Mouse (Mus musculus) C2C12 (cell line): Measurements from ENCODE around the gene Pdcd2.

Experiments
- CEBPB ChIP-seq: IDR thresholded peaks from one replicate; pipeline ENCODE4 v1.6.1; 2011; ENCODE audit warnings: low read depth, mild to moderate bottlenecking, control low read depth, moderate library complexity
- CTCF ChIP-seq: IDR thresholded peaks from one replicate; pipeline ENCODE4 v1.5.1; 2011; ENCODE audit not compliant: control insufficient read depth, insufficient read depth, insufficient read length
- MAX ChIP-seq: IDR thresholded peaks from one replicate; pipeline ENCODE4 v1.6.1; 2011; ENCODE audit warnings: mild to moderate bottlenecking, control low read depth
- USF1 ChIP-seq: IDR thresholded peaks from one replicate; pipeline ENCODE4 v1.6.1; 2011; ENCODE audit warnings: low read depth, mild to moderate bottlenecking, control low read depth, moderate library complexity

DNA sequence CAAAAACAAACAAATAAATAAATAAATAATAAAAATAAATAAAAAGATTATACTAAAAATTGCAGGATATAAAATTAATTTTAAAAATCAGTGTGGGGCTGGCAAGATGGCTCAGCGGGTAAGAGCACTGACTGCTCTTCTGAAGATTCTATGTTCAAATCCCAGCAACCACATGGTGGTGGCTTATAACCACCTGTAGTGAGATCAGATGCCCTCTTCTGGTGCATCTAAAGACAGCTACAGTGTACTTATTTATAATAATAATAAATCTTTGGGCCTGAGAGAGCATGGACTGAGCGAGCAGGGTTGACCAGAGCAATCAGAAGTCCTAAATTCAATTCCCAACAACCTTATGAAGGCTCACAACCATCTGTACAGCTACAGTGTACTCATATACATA is 32.8 kb upstream of the Pdcd2 start:
- TF ChIP-seq CTCF (no peak), MAX (no peak), USF1 (no peak), CEBPB (no peak)
